Mouse (Mus musculus) MEL (cell line): ENCODE measurements at regions not wholly inside any gene's neighbourhood (a gene's known extent, or its start where the extent isn't known, plus 50 kb on each side); places are given as distances from the start of the nearest gene placed in this dataset.

Experiments
- DNase-seq: peaks from one replicate; pipeline ENCODE4 v3.0.0; 2011; ENCODE audit warnings: low read depth, low spot score
- H3K27ac ChIP-seq: 2 replicates; pipeline ENCODE4 v1.5.1; 2012; ENCODE audit warnings: low read depth, mild to moderate bottlenecking, control low read depth, low read length, moderate library complexity; ENCODE audit not compliant: control insufficient read depth
- H3K27me3 ChIP-seq, 2 experiments: fragments of 150-350 bp in 1 of 2; sonication (generic) in 1 of 2; 2 replicates each; pipeline ENCODE4 v1.6.1; 2012; ENCODE audit warnings: low read length in 2 of 2, mild to moderate bottlenecking in 2 of 2, improper control_type of control experiment in 1 of 2, moderate library complexity in 1 of 2; ENCODE audit not compliant: insufficient read depth in 2 of 2, control insufficient read depth in 1 of 2
- H3K36me3 ChIP-seq, 2 experiments: 2 replicates each; pipeline ENCODE4 v1.6.1; 2012 to 2014; ENCODE audit warnings: low read length in 2 of 2, improper control_type of control experiment in 1 of 2, inconsistent platforms in 1 of 2, mild to moderate bottlenecking in 1 of 2; ENCODE audit not compliant: insufficient read depth in 2 of 2, control insufficient read depth in 1 of 2
- H3K4me1 ChIP-seq, 2 experiments: fragments of 150-350 bp in 1 of 2; sonication (generic) in 1 of 2; 2 replicates each; pipeline ENCODE4 v1.6.1; 2012; ENCODE audit warnings: low read length in 2 of 2, improper control_type of control experiment in 1 of 2, mild to moderate bottlenecking in 1 of 2; ENCODE audit not compliant: insufficient read depth in 2 of 2, control insufficient read depth in 1 of 2
- H3K4me3 ChIP-seq, 2 experiments: fragments of 150-350 bp in 1 of 2; sonication (generic) in 1 of 2; 2 replicates each; pipeline ENCODE4 v1.5.1; 2012; ENCODE audit warnings: low read depth in 2 of 2, low read length in 2 of 2, mild to moderate bottlenecking in 2 of 2, moderate library complexity in 2 of 2, control low read depth in 1 of 2, improper control_type of control experiment in 1 of 2; ENCODE audit not compliant: control insufficient read depth in 1 of 2, insufficient read depth in 1 of 2
- H3K79me2 ChIP-seq: 2 replicates; pipeline ENCODE4 v1.6.1; 2012; ENCODE audit warnings: mild to moderate bottlenecking, low read length, moderate library complexity; ENCODE audit not compliant: control insufficient read depth, poor library complexity, insufficient read depth
- H3K9ac ChIP-seq: 2 replicates; pipeline ENCODE4 v1.6.1; 2012; ENCODE audit warnings: low read depth, mild to moderate bottlenecking, control low read depth, low read length, moderate library complexity; ENCODE audit not compliant: control insufficient read depth, poor library complexity, severe bottlenecking
- H3K9me3 ChIP-seq: fragments of 150-350 bp; sonication (generic); replicated peaks from 2 replicates; pipeline ENCODE4 v1.6.1; 2012; ENCODE audit warnings: mild to moderate bottlenecking, low read length, improper control_type of control experiment, moderate library complexity; ENCODE audit not compliant: insufficient read depth
- E2F4 ChIP-seq: IDR thresholded peaks from 2 replicates; pipeline ENCODE4 v1.6.1; 2011; ENCODE audit warnings: low read depth, low read length, improper control_type of control experiment, borderline replicate concordance
- ELF1 ChIP-seq: IDR thresholded peaks from 2 replicates; pipeline ENCODE4 v1.6.1; 2014; ENCODE audit warnings: low read depth, mild to moderate bottlenecking, inconsistent platforms, low read length, improper control_type of control experiment, moderate library complexity
- EP300 ChIP-seq, 2 experiments: IDR thresholded peaks; 2 replicates each; pipeline ENCODE4 v1.6.1; 2011; ENCODE audit warnings: improper control_type of control experiment in 2 of 2, low read length in 2 of 2, low read depth in 1 of 2, mild to moderate bottlenecking in 1 of 2
- GABPA ChIP-seq: IDR thresholded peaks from 2 replicates; pipeline ENCODE4 v1.6.1; 2012; ENCODE audit warnings: low read depth, mild to moderate bottlenecking, inconsistent platforms, low read length, improper control_type of control experiment, moderate library complexity
- JUND ChIP-seq: IDR thresholded peaks from 2 replicates; pipeline ENCODE4 v1.6.1; 2011; ENCODE audit warnings: low read depth, mild to moderate bottlenecking, improper control_type of control experiment, low read length
- KAT2A ChIP-seq: conservative IDR thresholded peaks from 2 replicates; pipeline ENCODE4 v1.6.1; 2012; ENCODE audit warnings: low read depth, low read length, improper control_type of control experiment, inconsistent platforms
- MAFK ChIP-seq: IDR thresholded peaks from 2 replicates; pipeline ENCODE4 v1.6.1; 2011; ENCODE audit warnings: low read depth, mild to moderate bottlenecking, low read length, improper control_type of control experiment, borderline replicate concordance
- MAX ChIP-seq: IDR thresholded peaks from 2 replicates; pipeline ENCODE4 v1.6.1; 2011; ENCODE audit warnings: low read length, improper control_type of control experiment
- MEF2A ChIP-seq: IDR thresholded peaks from 2 replicates; pipeline ENCODE4 v1.6.1; 2014; ENCODE audit warnings: low read depth, mild to moderate bottlenecking, inconsistent platforms, low read length, improper control_type of control experiment; ENCODE audit not compliant: poor library complexity, insufficient replicate concordance, severe bottlenecking; ENCODE audit errors: extremely low read depth
- MXI1 ChIP-seq: IDR thresholded peaks from 2 replicates; pipeline ENCODE4 v1.6.1; 2011; ENCODE audit warnings: mild to moderate bottlenecking, low read depth, low read length, improper control_type of control experiment
- MYB ChIP-seq: IDR thresholded peaks from 2 replicates; pipeline ENCODE4 v1.6.1; 2011; ENCODE audit warnings: mild to moderate bottlenecking, low read depth, low read length, improper control_type of control experiment
- MYC ChIP-seq: IDR thresholded peaks from 2 replicates; pipeline ENCODE4 v1.6.1; 2011; ENCODE audit warnings: low read depth, mild to moderate bottlenecking, low read length, improper control_type of control experiment, moderate library complexity
- NELFE ChIP-seq: IDR thresholded peaks from 2 replicates; pipeline ENCODE4 v1.6.1; 2011; ENCODE audit warnings: low read depth, low read length, improper control_type of control experiment
- NRF1 ChIP-seq: IDR thresholded peaks from 2 replicates; pipeline ENCODE4 v1.6.1; 2014; ENCODE audit warnings: low read depth, mild to moderate bottlenecking, inconsistent platforms, low read length, improper control_type of control experiment, moderate library complexity; ENCODE audit not compliant: poor library complexity, insufficient read depth, severe bottlenecking
- POLR2A ChIP-seq, 2 experiments: IDR thresholded peaks; 2 replicates each; pipeline ENCODE4 v1.6.1; 2011 to 2012; ENCODE audit warnings: low read length in 2 of 2, mild to moderate bottlenecking in 2 of 2, control low read depth in 1 of 2, improper control_type of control experiment in 1 of 2, low read depth in 1 of 2, moderate library complexity in 1 of 2; ENCODE audit not compliant: control insufficient read depth in 1 of 2, insufficient read depth in 1 of 2, poor library complexity in 1 of 2
- POLR2AphosphoS2 ChIP-seq: IDR thresholded peaks from 2 replicates; pipeline ENCODE4 v1.6.1; 2011; ENCODE audit warnings: low read length, improper control_type of control experiment
- SIN3A ChIP-seq: IDR thresholded peaks from 2 replicates; pipeline ENCODE4 v1.6.1; 2012; ENCODE audit warnings: low read length, improper control_type of control experiment, inconsistent platforms
- ZC3H11A ChIP-seq: IDR thresholded peaks from 2 replicates; pipeline ENCODE4 v1.6.1; 2012; ENCODE audit warnings: low read depth, mild to moderate bottlenecking, inconsistent platforms, low read length, improper control_type of control experiment
- ZKSCAN1 ChIP-seq: IDR thresholded peaks from 2 replicates; pipeline ENCODE4 v1.6.1; 2012; ENCODE audit warnings: low read depth, mild to moderate bottlenecking, inconsistent platforms, low read length, improper control_type of control experiment, moderate library complexity
- ZMIZ1 ChIP-seq: IDR thresholded peaks from 2 replicates; pipeline ENCODE4 v1.6.1; 2012; ENCODE audit warnings: low read depth, mild to moderate bottlenecking, inconsistent platforms, low read length, improper control_type of control experiment, moderate library complexity

DNA sequence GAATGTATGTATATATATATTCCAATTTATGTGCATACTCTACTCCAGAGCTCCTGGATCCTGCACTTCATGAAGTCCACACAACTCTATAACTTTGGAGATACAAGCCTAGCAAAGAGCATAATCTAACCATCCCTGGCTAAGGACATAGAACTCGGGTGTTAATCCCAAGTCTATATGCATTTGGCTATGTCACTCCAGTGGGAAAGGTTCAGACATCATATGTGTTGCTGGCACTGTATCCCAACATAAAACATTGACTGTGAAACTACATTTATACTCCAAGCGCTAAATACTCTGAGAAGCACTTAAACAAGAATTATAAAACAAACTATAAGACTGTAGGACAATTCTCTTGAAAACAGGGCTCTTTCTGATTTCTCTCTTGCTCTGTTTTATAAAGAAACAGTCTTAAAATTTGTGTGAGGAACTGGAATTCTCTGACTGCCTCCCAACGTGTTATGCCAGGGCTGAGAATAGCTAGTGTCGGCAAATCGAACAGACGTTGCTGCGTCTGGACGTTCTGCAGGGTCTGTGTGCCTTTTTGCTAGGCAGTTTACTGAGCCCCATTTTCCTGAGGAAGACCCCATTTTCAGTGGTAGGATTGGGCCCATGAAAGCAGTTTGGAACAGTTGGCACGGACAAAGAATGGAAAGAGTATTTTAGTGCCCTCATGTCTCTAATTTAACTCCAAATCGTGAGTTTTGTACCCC, 132.1 kb upstream of the Hhip start:
- no peaks in the 10 kb centered on the region for H3K4me1 ChIP-seq
- DNase-seq = no peak
- TF ChIP-seq ZC3H11A (no peak), GABPA (no peak), SIN3A (no peak), MXI1 (no peak), NELFE (no peak), POLR2A (IDR thresholded peaks at IDR 0.05; ENCODE audit: control insufficient read depth in 1 of 2, insufficient read depth in 1 of 2, low read depth in 1 of 2, low read length in 2 of 2, poor library complexity in 1 of 2) (no peak), MAX (no peak), EP300 (IDR thresholded peaks at IDR 0.05; ENCODE audit: low read depth in 1 of 2, low read length in 2 of 2) (no peak), MEF2A (no peak), MYC (no peak), KAT2A (no peak), MYB (no peak), ZMIZ1 (no peak), NRF1 (no peak), POLR2AphosphoS2 (no peak), ZKSCAN1 (no peak), ELF1 (no peak), JUND (no peak), E2F4 (no peak)
- TF ChIP-seq, all 39 proteins: peak for 0

DNA sequence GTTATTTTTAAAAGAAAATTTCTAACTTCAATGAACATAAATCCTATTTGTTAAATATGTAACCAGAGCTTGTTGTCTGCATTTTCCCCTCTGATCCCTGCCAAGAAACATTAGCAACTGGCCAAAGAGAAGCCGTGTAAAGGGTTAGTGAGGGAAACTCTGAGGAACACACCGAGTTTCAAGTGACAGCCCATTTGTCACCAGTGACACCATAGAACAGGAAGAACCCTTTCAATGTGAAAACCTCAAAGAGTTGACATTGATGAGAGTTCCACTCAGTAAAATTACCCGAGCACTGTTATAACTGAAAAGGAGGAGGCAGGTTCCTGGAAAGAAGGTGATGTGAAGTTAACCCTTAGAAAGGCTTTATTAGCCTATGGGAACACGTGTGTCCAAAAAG, 127.5 kb upstream of the Hhip start:
- no peaks in the 10 kb centered on the region for H3K9me3 ChIP-seq
- H3K27ac ChIP-seq = no peak overlapping the region
- H3K4me3 ChIP-seq = no peak overlapping the region
- no peak for TF ChIP-seq EP300 (IDR thresholded peaks at IDR 0.05; ENCODE audit: low read depth in 1 of 2, low read length in 2 of 2)
- no peak for TF ChIP-seq ELF1
- TF ChIP-seq MAFK = no peak
- no peak for TF ChIP-seq E2F4
- DNase-seq = no peak
- no peaks in the 10 kb centered on the region for H3K79me2 ChIP-seq
- H3K9ac ChIP-seq = no peak overlapping the region
- H3K27me3 ChIP-seq = no peaks in the 10 kb centered on the region
- no peaks in the 10 kb centered on the region for H3K4me1 ChIP-seq
- no peaks in the 10 kb centered on the region for H3K36me3 ChIP-seq

More for the DNA sequence above, 132.1 kb upstream of the Hhip start:
- Histone ChIP-seq H3K27ac (no peak overlapping the region), H3K27me3 (no peaks in the 10 kb centered on the region; a peak in 1 of 4 replicates), H3K9ac (no peak overlapping the region), H3K9me3 (no peaks in the 10 kb centered on the region), H3K36me3 (no peaks in the 10 kb centered on the region), H3K4me3 (no peak overlapping the region), H3K79me2 (no peaks in the 10 kb centered on the region)
